Mouse (Mus musculus) lung, adult 2 months (tissue): Measurements from ENCODE around the gene Atxn2l.

Experiments used
- CTCF ChIP-seq: fragments of 200-500 bp; IDR thresholded peaks from 2 replicates; pipeline ENCODE4 v1.5.1; 2011; ENCODE audit warnings: mild to moderate bottlenecking, low read length, control low read depth; ENCODE audit not compliant: insufficient read depth
- POLR2A ChIP-seq: fragments of 200-500 bp; IDR thresholded peaks from 2 replicates; pipeline ENCODE4 v1.6.1; 2011; ENCODE audit warnings: low read depth, mild to moderate bottlenecking, control low read depth, low read length, borderline replicate concordance; ENCODE audit errors: extremely low read depth

DNA sequence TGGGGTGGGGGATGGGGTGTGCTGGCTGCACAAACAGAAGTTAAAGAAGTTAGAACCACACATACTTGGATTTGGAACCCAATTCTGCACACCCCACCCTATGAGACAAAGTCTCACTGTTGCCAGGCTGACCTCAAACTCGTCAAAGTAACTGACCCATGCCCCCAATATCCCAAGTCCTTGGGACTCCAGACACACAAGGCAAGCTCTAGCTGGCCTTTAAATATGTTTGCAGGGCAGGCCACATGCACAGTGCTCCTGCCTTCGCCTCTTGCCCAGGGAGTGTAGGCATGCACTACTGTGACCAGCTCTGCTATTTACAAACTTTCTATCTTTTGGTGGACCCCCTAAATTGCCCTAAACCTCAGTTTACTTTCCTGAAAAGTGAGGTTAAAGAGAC, 48.0 kb downstream of the Atxn2l start:
- no peak for TF ChIP-seq CTCF
- no peak for TF ChIP-seq POLR2A
